In the genomic region with DNA sequence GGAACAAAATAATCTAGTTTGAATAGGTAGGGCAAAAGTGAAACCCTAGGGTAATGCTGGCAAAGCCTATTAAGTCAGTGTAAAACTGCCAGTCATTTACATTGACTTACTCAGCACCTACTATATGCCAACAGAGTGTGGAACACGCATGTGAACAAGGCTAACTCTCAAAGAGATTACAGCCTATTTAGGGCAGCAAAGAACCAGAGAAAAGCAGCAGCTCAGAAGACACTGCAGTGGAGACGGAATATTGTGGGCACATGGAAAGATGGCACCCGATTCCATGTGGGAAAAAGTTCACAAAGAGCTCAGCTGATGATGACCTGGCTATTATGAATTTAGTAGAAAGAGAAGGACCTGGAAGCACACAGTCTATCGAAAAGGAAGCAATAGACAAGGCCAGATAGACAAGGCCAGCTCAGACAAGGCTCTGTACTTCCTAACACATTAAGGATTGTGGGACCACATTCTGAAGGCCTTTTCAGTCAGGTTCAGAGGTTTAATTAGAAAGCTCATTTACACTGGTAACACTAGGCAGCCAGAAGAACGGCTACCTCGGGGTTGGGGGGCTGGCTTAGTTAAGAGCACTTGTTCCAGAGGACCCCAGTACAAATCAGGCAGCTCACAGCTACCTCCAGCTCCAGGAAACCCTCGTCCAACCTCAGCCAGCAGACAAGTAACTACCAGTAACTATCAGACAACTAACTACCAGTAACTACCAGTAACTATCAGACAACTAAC, we compare ENCODE assay signal across 12 mouse cellular contexts. TPM values are rescaled to one million over a fixed set of nuclear protein-coding genes. Genes with fewer than 3 reads are reported as not detected.
DNase-seq lines count a peak whose midpoint lies in the region; ATAC-seq and TF ChIP-seq lines count a peak whose summit lies in the region.
"Had no signal": no experiment of that assay in that cellular context is flagged by ENCODE, and none has a peak within 500 bp of the region (broad histone marks: within the 10 kb centered on the region; RNA-seq: fewer than 3 reads in every experiment).

No protein-coding gene starts in this region.

- no peaks in the 10 kb centered on the region for H3K9me3 ChIP-seq in heart, embryonic 16.5 days (replicated peaks; ENCODE audit: control insufficient read depth, low read length)
- no peaks in the 10 kb centered on the region for H3K9me3 ChIP-seq in heart, embryonic 12.5 days (replicated peaks)
- H3K9me3 ChIP-seq in neural tube, embryonic 12.5 days = no peaks in the 10 kb centered on the region
- no peaks in the 10 kb centered on the region for H3K9me3 ChIP-seq in neural tube, embryonic 15.5 days (replicated peaks)
- H3K9me3 ChIP-seq in forebrain, postnatal 0 days (ENCODE audit: low read length) = no peaks in the 10 kb centered on the region
- H3K9me3 ChIP-seq: embryonic facial prominence, embryonic 10.5 days; lung, embryonic 15.5 days had no signal

- no peak for ATAC-seq in heart, embryonic 16.5 days (replicated peaks; ENCODE audit: extremely low read depth, insufficient read depth, low FRiP score)
- no peak for ATAC-seq in heart, embryonic 12.5 days (ENCODE audit: insufficient number of reproducible peaks, low FRiP score)
- no peak for ATAC-seq in neural tube, embryonic 12.5 days (ENCODE audit: low FRiP score, low read depth)
- no peak for ATAC-seq in neural tube, embryonic 15.5 days (ENCODE audit: low FRiP score)
- ATAC-seq in forebrain, postnatal 0 days = no peak

- H3K4me3 ChIP-seq in heart, embryonic 16.5 days (ENCODE audit: low read length) = no peak overlapping the region
- no peak overlapping the region for H3K4me3 ChIP-seq in heart, embryonic 12.5 days
- H3K4me3 ChIP-seq in neural tube, embryonic 12.5 days = no peak overlapping the region
- H3K4me3 ChIP-seq in neural tube, embryonic 15.5 days (replicated peaks) = no peak overlapping the region
- no peak overlapping the region for H3K4me3 ChIP-seq in forebrain, postnatal 0 days (ENCODE audit: low read depth, low read length)
- H3K4me3 ChIP-seq in small intestine, adult 2 months (ENCODE audit: low read depth, low read length) = no peak overlapping the region
- no peak overlapping the region for H3K4me3 ChIP-seq in cerebellum, adult 2 months (replicated peaks; ENCODE audit: insufficient read depth, low read depth, low read length)
- H3K4me3 ChIP-seq: lung, embryonic 15.5 days had no signal

- peak overlapping the region; percentile 15; the same call in 1 of the 2 replicates for H3K9ac ChIP-seq in heart, embryonic 16.5 days (ENCODE audit: low read length)
- H3K9ac ChIP-seq in heart, embryonic 12.5 days = no peak overlapping the region
- H3K9ac ChIP-seq in neural tube, embryonic 12.5 days = no peak overlapping the region
- H3K9ac ChIP-seq in neural tube, embryonic 15.5 days (replicated peaks) = no peak overlapping the region
- H3K9ac ChIP-seq in forebrain, postnatal 0 days = no peak overlapping the region
- H3K9ac ChIP-seq: lung, embryonic 15.5 days had no signal

- no peak for DNase-seq in forebrain, postnatal 0 days
- no peak for DNase-seq in cerebellum, adult 2 months
- DNase-seq: cerebellum, adult 9-11 months; right cerebral cortex, postnatal 4 days had no signal

- no peak overlapping the region for H3K4me2 ChIP-seq in heart, embryonic 16.5 days (ENCODE audit: low read depth, low read length)
- H3K4me2 ChIP-seq in heart, embryonic 12.5 days = no peak overlapping the region
- peak overlapping the region; percentile 3; the same call in 1 of the 2 replicates for H3K4me2 ChIP-seq in neural tube, embryonic 12.5 days (replicated peaks)
- no peak overlapping the region; the same call in 1 of the 2 replicates for H3K4me2 ChIP-seq in neural tube, embryonic 15.5 days
- 0 out of 2 replicates have a peak overlapping the region, but pooled peaks have one; percentile 2 for H3K4me2 ChIP-seq in forebrain, postnatal 0 days (ENCODE audit: low read depth)
- H3K4me2 ChIP-seq: lung, embryonic 15.5 days had no signal

- no peak for TF ChIP-seq POLR2A in small intestine, adult 2 months (IDR thresholded peaks at IDR 0.05; ENCODE audit: low read depth, low read length)
- no peak for TF ChIP-seq POLR2A in cerebellum, adult 2 months (IDR thresholded peaks at IDR 0.05; ENCODE audit: borderline replicate concordance, insufficient read depth, low read length)

- no peaks in the 10 kb centered on the region for H3K27me3 ChIP-seq in heart, embryonic 16.5 days (ENCODE audit: control insufficient read depth, insufficient read depth, low read length)
- no peaks in the 10 kb centered on the region for H3K27me3 ChIP-seq in heart, embryonic 12.5 days (replicated peaks)
- no peaks in the 10 kb centered on the region for H3K27me3 ChIP-seq in neural tube, embryonic 12.5 days (replicated peaks)
- H3K27me3 ChIP-seq in neural tube, embryonic 15.5 days (replicated peaks) = no peaks in the 10 kb centered on the region
- H3K27me3 ChIP-seq in forebrain, postnatal 0 days (ENCODE audit: insufficient read depth, low read length) = no peaks in the 10 kb centered on the region
- no peaks in the 10 kb centered on the region for H3K27me3 ChIP-seq in small intestine, adult 2 months (ENCODE audit: control insufficient read depth, insufficient read depth, low read length)
- H3K27me3 ChIP-seq in cerebellum, adult 2 months (ENCODE audit: control insufficient read depth, insufficient read depth, low read length) = no peaks in the 10 kb centered on the region
- H3K27me3 ChIP-seq: lung, embryonic 15.5 days had no signal

- no peaks in the 10 kb centered on the region for H3K36me3 ChIP-seq in heart, embryonic 16.5 days (ENCODE audit: control insufficient read depth, insufficient read depth)
- no peaks in the 10 kb centered on the region for H3K36me3 ChIP-seq in heart, embryonic 12.5 days
- no peaks in the 10 kb centered on the region for H3K36me3 ChIP-seq in neural tube, embryonic 12.5 days
- no peaks in the 10 kb centered on the region for H3K36me3 ChIP-seq in neural tube, embryonic 15.5 days
- no peaks in the 10 kb centered on the region for H3K36me3 ChIP-seq in forebrain, postnatal 0 days (ENCODE audit: insufficient read depth)
- no peaks in the 10 kb centered on the region for H3K36me3 ChIP-seq in small intestine, adult 2 months (ENCODE audit: control insufficient read depth, insufficient read depth, low read length)
- H3K36me3 ChIP-seq: lung, embryonic 15.5 days had no signal

- WGBS in heart, embryonic 16.5 days = 66% methylated on average over 7 of the region's 7 CpGs
- 76% methylated on average over 7 of the region's 7 CpGs for WGBS in heart, embryonic 12.5 days
- 84% methylated on average over 7 of the region's 7 CpGs for whole genome bisulfite sequencing in neural tube, embryonic 12.5 days
- 76% methylated on average over 7 of the region's 7 CpGs for WGBS in neural tube, embryonic 15.5 days
- WGBS in forebrain, postnatal 0 days = 46% methylated on average over 7 of the region's 7 CpGs
- 79% methylated on average over 7 of the region's 7 CpGs for WGBS in small intestine, adult 2 months
- 55% methylated on average over 7 of the region's 7 CpGs for WGBS in cerebellum, adult 2 months

- H3K4me1 ChIP-seq in heart, embryonic 16.5 days (ENCODE audit: control insufficient read depth, insufficient read depth, low read length) = peaks cover 44% of the 10 kb centered on the region
- peaks cover 35% of the 10 kb centered on the region for H3K4me1 ChIP-seq in heart, embryonic 12.5 days (replicated peaks)
- H3K4me1 ChIP-seq in neural tube, embryonic 12.5 days = peaks cover 25% of the 10 kb centered on the region
- H3K4me1 ChIP-seq in neural tube, embryonic 15.5 days = peaks cover 43% of the 10 kb centered on the region
- peaks cover 16% of the 10 kb centered on the region for H3K4me1 ChIP-seq in forebrain, postnatal 0 days (ENCODE audit: insufficient read depth)
- peaks cover 18% of the 10 kb centered on the region for H3K4me1 ChIP-seq in small intestine, adult 2 months (ENCODE audit: control insufficient read depth, insufficient read depth, insufficient read length, low read length)
- peaks cover 8% of the 10 kb centered on the region; the same call in 1 of the 2 replicates for H3K4me1 ChIP-seq in cerebellum, adult 2 months (ENCODE audit: control insufficient read depth, insufficient read depth, low read length)

- TF ChIP-seq CTCF in forebrain, postnatal 0 days (IDR thresholded peaks at IDR 0.05; ENCODE audit: low read depth) = no peak
- TF ChIP-seq CTCF in small intestine, adult 2 months (IDR thresholded peaks at IDR 0.05; ENCODE audit: extremely low read depth, insufficient read length, insufficient replicate concordance, low read depth, low read length) = no peak
- TF ChIP-seq CTCF in cerebellum, adult 2 months (IDR thresholded peaks at IDR 0.05; ENCODE audit: borderline replicate concordance, insufficient read depth, low read depth, low read length) = no peak

- peak overlapping the region; percentile 23 for H3K27ac ChIP-seq in heart, embryonic 16.5 days (ENCODE audit: low read length)
- H3K27ac ChIP-seq in heart, embryonic 12.5 days (ENCODE audit: poor library complexity, severe bottlenecking) = no peak overlapping the region
- no peak overlapping the region for H3K27ac ChIP-seq in neural tube, embryonic 12.5 days
- no peak overlapping the region for H3K27ac ChIP-seq in neural tube, embryonic 15.5 days (replicated peaks)
- H3K27ac ChIP-seq in forebrain, postnatal 0 days (ENCODE audit: low read depth, low read length) = no peak overlapping the region
- 0 out of 2 replicates have a peak overlapping the region, but pooled peaks have one; percentile 11 for H3K27ac ChIP-seq in small intestine, adult 2 months (ENCODE audit: insufficient read depth, low read depth, low read length)
- no peak overlapping the region for H3K27ac ChIP-seq in cerebellum, adult 2 months (ENCODE audit: insufficient read depth, low read length)
- H3K27ac ChIP-seq: embryonic facial prominence, embryonic 10.5 days; kidney, postnatal 0 days; lung, embryonic 15.5 days had no signal

RNA-seq across cellular contexts. Expression of a gene that starts 2.7 kb away (rescaled TPM):
- polyA plus RNA-seq in heart, embryonic 16.5 days (2015; fragmentation: Nextera tagmentation; extraction: Ambion mirVana) = 2.2 and 2.5 TPM in 2 replicates
- 4.9 and 5.0 TPM in 2 replicates for polyA plus RNA-seq in heart, embryonic 12.5 days (2016; fragmentation: Nextera tagmentation; extraction: Ambion mirVana)
- polyA plus RNA-seq in neural tube, embryonic 12.5 days (2016; fragmentation: Nextera tagmentation; extraction: Ambion mirVana) = 9.2 and 9.8 TPM in 2 replicates
- polyA plus RNA-seq in neural tube, embryonic 15.5 days (2015; fragmentation: Nextera tagmentation; extraction: Ambion mirVana) = 5.5 and 5.9 TPM in 2 replicates
- 0.43 and 1.5 TPM in 2 replicates for total RNA-seq in forebrain, postnatal 0 days (2014; rRNA removed)
- 8.2 and 8.9 TPM in 2 replicates for polyA plus RNA-seq in forebrain, postnatal 0 days (2015; fragmentation: Nextera tagmentation; extraction: Ambion mirVana)
- polyA plus RNA-seq in small intestine, adult 2 months (2012; rRNA removed) = 2.2 and 6.3 TPM in 2 replicates
- polyA plus RNA-seq in cerebellum, adult 2 months (2012; rRNA removed) = 1.8 and 2.1 TPM in 2 replicates

RNA-seq across cellular contexts. Expression of a gene that starts 3.0 kb away (rescaled TPM):
- polyA plus RNA-seq in heart, embryonic 16.5 days (2015; fragmentation: Nextera tagmentation; extraction: Ambion mirVana) = 30.0 and 30.1 TPM in 2 replicates
- 38.3 and 40.0 TPM in 2 replicates for polyA plus RNA-seq in heart, embryonic 12.5 days (2016; fragmentation: Nextera tagmentation; extraction: Ambion mirVana)
- polyA plus RNA-seq in neural tube, embryonic 12.5 days (2016; fragmentation: Nextera tagmentation; extraction: Ambion mirVana) = 89.5 and 94.1 TPM in 2 replicates
- polyA plus RNA-seq in neural tube, embryonic 15.5 days (2015; fragmentation: Nextera tagmentation; extraction: Ambion mirVana) = 62.9 and 67.9 TPM in 2 replicates
- 91.9 and 101 TPM in 2 replicates for total RNA-seq in forebrain, postnatal 0 days (2014; rRNA removed)
- 87.3 and 88.6 TPM in 2 replicates for polyA plus RNA-seq in forebrain, postnatal 0 days (2015; fragmentation: Nextera tagmentation; extraction: Ambion mirVana)
- 6.8 and 14.7 TPM in 2 replicates for polyA plus RNA-seq in small intestine, adult 2 months (2012; rRNA removed)
- polyA plus RNA-seq in cerebellum, adult 2 months (2012; rRNA removed) = 36.0 and 37.2 TPM in 2 replicates

Comparison
In these comparisons a context has a peak if more than half of its experiments do, and no peak if none do; other contexts are left out.
1. H3K27ac ChIP-seq: peak in heart, embryonic 16.5 days (single experiment) and small intestine, adult 2 months (single experiment); none in heart, embryonic 12.5 days (single experiment), neural tube, embryonic 12.5 days (single experiment), neural tube, embryonic 15.5 days (single experiment), forebrain, postnatal 0 days (single experiment) and cerebellum, adult 2 months (single experiment).
2. H3K4me2 ChIP-seq: peak in neural tube, embryonic 12.5 days (single experiment) and forebrain, postnatal 0 days (single experiment); none in heart, embryonic 16.5 days (single experiment), heart, embryonic 12.5 days (single experiment) and neural tube, embryonic 15.5 days (single experiment).